Mouse (Mus musculus): Measurements from ENCODE around the gene Rnf181.

The Rnf181 gene

GRCm38 (mm10) chr6:72359343-72359742 lies 7.4 kb downstream of the Rnf181 start:
- DNase-seq, result no peak

GRCm38 (mm10) chr6:72358086-72358764 lies 8.5 kb downstream of the Rnf181 start:
- DNase-seq, result no peak

- DNase-seq, result no peak
These were observed 9.3 kb downstream of the Rnf181 start for GRCm38 (mm10) chr6:72357164-72358079.

DNA sequence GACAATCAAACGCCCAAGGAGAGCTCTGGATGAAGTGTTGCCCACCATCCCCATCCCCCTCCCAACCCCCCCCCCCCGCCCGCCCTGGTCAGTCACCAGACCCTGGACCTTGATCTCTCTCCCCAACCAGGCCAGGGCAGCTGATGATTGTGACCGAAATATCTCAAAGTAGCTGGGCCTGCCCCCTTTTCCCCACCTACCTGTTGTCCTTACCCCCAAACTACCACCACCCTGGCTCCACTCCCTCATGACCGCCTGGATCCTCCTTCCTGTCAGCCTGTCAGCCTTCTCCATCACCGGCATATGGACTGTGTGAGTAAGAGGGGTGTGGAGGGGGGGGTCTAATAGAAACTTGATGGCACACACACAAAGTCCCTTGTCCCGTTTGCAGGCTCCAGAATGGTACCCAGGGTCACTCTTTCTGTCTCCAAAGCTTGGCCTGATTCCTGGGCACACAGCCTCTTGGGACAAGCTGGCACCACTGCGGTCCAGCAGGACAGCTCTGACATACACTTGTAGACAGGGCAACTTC lies 10.7 kb downstream of the Rnf181 start:
- no peak for DNase-seq

- peak; percentile 89 to 94 for DNase-seq
These were observed 11.5 kb downstream of the Rnf181 start, which contains the start of gene Tmem150a for GRCm38 (mm10) chr6:72355066-72355911. Gene Tmem150a (plus strand): TSS chr6:72355447.

DNA sequence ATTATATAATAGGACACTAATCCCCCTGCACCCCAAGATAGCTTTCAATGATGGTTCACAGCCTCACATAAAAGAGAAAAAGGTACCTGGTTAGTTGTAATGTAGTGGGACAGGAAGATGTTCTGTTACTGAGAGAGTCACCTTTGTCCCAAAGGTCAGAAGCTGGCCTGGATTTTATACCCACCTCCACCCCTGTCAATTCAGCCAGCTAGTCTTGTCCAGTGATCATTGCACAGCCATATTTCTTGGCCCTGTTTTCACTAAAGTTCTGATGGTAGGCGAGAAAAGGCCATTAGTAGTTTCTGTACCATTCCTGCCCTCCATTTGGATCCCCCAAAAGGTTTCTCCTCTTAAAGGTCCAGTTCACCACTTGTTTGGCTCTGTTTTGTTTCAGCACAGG lies 12.7 kb downstream of the Rnf181 start:
- DNase-seq, result no peak

DNA sequence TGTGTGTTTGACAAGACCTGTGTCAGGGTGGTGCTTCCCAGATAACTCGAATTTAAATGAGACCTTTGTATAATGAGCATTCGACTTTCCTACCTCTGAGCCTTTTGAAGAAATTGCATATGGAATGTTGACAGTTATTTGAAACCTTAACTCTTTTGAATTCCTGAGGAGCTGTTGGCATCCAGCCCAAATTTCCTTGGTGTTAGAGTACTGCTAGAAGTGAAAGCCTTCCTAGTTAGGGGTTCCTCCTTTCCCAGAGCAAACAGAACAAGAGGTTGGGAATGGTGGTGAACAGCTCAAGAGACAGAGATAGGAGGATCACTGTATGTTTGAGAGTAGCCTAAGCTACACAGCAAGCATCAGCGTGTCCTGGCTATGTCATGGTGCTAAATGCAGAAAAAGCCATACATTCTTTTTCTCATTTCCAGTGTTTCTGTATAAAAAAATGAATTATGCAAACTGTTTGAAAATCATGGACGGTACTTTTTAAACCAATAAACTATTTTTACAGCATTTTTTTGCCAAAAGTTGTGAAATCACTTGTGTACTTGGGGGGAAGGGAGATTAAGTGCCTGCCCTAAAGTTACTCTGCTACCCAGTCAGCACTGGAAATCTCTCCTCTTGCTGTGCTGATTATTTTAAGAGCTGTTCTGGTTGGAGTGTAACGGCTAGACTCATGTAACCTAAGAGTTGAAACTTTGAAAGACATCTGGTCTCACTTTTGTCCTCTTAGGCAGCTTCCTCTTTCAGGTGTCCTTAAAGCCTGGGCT lies 13.9 kb downstream of the Rnf181 start:
- no peak for DNase-seq

GRCm38 (mm10) chr6:72350214-72350613 lies 16.5 kb downstream of the Rnf181 start:
- no peak for DNase-seq

DNA sequence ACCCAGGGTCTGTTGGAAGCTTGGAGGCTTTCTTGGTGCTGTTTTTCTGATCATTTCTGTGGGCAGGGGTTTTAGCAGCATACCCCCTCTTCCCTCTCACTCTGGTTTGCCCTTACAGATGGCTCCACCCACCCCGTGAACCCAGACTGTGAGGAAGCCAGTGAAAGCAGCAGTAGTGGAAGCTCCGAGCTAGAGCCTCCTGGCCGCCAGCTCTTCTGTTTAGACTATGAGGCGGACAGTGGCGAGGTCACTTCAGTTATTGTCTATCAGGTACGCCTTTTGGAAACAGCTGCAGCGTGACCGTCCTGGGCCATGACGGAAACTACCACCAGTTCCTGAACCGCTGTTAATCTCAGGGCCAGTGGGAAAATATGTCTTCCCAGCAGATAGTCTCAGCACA lies 18.3 kb downstream of the Rnf181 start:
- DNase-seq, result no peak

- DNase-seq, result peak; percentile 81 to 88
These were observed 19.4 kb downstream of the Rnf181 start, which contains the start of gene 0610030E20Rik for GRCm38 (mm10) chr6:72347166-72347941. Gene 0610030E20Rik (plus strand): TSS chr6:72347317.

DNA sequence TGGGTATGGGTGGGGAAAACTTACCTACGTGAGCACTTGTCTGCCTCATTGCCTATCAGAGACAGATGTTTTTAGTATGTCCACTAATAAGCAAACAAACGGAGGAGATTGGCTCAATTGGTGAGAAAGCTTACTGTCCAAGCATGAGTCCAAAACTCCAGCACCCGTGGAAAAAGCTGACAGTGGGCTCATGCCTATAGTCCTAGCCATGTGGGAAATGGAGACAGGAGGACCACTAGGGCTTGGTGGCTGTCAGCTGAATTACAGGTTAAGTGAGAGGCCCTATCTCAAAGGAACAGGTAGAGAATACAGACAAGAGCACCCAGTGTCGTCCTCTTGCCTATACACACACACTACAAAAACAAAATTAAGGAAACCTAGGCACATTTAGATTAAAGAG lies 20.5 kb downstream of the Rnf181 start:
- no peak for DNase-seq

- no peak for DNase-seq
These were observed 21.1 kb downstream of the Rnf181 start for GRCm38 (mm10) chr6:72345633-72346032.

DNA sequence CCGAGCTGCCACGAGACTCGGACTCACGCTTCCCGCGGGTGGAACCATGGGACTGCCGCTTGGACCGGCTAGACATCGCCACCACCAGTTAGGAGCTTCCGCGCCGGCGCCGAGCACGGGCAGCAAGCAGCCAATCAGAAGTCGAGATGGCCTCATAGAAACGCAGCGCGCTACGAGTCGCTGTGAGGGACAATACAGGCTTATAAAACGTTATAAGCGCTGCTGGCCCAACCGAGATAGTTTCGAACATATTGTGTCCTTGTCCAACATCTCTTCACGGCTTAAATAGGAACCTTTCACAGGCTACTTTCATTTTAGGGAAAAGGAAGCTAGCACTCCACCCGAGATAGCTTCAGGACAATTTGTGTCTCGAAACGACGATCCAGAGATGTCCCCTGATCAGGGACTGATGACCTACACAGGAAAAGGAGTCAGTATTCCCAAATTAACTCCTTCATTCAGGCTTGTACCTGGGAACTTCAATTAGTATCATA lies 21.6 kb downstream of the Rnf181 start, which contains the start of gene Usp39:
Usp39 (minus strand) TSS at position 111 of the 494 bp plus-strand sequence.
- DNase-seq, result peak; percentile 95 to 97

DNA sequence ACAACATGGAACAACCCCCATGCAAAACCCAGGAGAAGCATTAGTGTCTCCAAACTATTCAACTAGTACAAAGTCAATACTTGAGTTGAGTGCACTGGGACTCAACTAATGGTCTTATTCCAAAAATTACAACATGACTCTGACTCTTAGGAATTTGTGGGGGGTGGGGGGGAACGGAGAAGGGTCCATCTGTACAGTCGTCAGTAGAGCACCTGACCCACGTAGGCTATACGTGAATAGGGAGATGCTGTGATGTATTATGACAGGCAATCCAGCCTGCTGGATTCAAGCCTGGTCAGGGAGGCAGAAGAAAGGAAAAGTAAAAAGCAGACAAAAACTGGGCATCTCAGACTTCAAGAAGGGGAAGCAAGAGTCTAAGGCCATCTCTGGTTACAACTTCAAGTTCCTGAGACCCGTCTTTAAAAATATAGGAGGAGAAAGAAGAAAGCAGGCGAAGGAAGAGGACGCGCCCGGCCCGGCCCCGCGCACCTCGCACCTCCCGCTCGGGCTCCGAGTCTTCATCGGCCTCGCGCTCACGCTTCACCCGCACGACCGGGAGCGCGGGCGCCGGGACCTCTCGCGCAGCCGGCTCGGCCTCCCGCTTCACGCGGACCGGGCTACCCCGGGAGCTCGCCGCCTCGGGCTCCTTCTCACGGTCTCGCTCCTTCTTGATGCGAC lies 22.2 kb downstream of the Rnf181 start:
- DNase-seq, result no peak

GRCm38 (mm10) chr6:72340481-72340880 lies 26.3 kb downstream of the Rnf181 start:
- no peak for DNase-seq

DNA sequence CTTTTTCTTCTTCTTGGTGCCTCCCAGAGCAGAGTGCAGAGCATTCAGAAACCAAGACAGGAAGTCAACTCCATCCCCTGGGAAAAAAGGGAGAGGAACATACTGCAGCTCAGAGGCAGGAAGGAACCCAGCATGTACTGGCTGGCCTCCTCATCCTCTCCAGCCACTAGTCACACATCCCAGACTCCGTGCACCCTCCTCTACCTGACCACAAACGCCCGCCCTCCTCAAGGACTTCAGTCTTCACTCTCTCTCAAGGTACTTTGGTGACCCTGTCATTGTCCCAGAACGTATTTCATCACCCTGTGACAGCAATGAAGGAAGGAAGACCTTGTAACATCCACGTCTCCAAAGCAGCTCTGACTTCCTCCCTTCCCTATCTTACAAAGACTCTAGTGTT lies 33.6 kb downstream of the Rnf181 start:
- DNase-seq, result no peak

- DNase-seq, result no peak
These were observed 36.6 kb downstream of the Rnf181 start for GRCm38 (mm10) chr6:72330133-72330532.

DNA sequence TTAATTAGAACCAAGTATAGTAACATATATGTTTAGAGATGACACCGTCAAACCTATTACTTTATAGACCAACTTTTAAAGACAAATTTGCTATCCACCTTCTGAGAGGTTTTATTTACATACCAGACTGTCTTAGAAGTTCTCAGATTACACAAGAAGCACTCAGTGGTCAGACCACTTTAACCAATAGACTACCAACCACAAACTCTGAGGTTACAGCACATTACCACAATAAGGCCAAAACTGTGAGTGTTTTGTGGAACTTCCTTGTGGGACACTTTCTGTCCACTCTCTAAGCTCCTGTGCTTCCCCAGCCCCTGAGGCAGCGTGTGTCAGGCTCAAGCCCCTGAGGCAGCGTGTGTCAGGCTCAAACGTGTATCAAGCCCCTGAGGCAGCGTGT lies 37.7 kb downstream of the Rnf181 start:
- no peak for DNase-seq

- DNase-seq, result peak; percentile 53 to 62
These were observed 40.5 kb downstream of the Rnf181 start for GRCm38 (mm10) chr6:72326274-72326673.

Data from kidney, postnatal 4 days (tissue).